Mouse (Mus musculus): ENCODE measurements around the gene Hibadh.
"Not testable (repeated sequence)": the region's sequence is repeated elsewhere in the genome, so short reads cannot be mapped to it uniquely, and the experiment has no call there.

Gene Hibadh

GRCm38 (mm10) chr6:52640224-52640712 is at the start of gene Hibadh:
TSS of gene Hibadh (minus strand) at chr6:52640389.
- DNase-seq (ENCODE audit: low spot score), result peak; percentile 98

DNA sequence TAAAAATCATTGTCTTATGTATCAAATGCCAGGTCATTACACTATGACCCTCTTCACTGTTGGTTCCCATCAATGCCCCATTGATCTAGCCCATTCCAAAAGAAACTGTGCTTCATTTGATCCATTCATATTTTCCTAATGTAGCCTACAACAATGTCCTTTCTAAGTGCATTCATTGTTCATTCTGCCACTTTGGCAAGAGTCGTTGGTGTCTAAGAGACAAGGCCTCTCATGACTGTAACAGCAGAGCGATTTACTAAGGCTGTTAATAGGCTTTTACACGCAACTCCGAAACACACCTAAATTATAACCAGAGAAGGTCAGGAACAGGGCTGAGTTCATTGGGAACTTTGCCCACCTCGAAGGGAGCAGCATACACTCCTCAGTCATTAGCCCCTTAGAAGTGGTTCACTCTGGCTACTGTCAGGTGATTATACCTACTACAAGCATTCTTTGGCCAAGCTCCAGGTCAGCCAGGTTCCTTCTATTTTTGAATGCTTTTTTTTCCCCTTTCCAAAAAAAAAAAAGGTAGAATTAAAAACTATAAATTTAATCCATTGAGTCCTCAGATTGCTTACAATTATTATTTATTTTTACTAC is 46.8 kb upstream of the Hibadh start:
- no peak for DNase-seq (ENCODE audit: low spot score)

GRCm38 (mm10) chr6:52682607-52683006 is 42.4 kb upstream of the Hibadh start:
- no peak for DNase-seq (ENCODE audit: low spot score)

- DNase-seq (ENCODE audit: low spot score), result no peak
Measured at GRCm38 (mm10) chr6:52681847-52682485, 41.8 kb upstream of the Hibadh start.

DNA sequence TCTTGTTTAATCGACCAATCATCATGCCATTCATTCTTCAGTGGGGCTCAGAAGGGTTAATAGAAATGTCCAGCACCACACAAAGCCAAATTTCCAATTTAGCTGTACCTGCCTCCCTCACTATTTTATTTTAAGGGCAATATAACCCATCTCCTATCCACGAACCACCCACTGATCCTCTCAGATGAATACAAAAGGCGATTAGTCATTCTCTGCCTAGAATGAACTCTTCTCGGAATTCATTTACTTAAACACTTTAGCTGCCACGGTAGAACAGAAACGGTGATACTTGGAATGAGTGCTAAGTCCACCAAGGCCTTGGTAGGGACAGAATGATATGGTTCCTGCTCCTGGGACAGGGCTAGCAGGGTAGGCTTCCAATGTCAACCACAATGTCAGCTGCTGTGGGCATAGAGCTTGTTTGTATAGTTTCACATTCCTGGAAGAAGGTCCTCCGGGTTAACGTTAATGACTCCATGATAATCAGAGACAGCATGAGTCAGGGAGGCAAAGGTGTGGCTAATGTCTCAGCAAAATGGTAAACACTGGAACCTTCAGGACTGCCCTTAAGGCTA is 40.4 kb upstream of the Hibadh start:
- DNase-seq (ENCODE audit: low spot score), result no peak

DNA sequence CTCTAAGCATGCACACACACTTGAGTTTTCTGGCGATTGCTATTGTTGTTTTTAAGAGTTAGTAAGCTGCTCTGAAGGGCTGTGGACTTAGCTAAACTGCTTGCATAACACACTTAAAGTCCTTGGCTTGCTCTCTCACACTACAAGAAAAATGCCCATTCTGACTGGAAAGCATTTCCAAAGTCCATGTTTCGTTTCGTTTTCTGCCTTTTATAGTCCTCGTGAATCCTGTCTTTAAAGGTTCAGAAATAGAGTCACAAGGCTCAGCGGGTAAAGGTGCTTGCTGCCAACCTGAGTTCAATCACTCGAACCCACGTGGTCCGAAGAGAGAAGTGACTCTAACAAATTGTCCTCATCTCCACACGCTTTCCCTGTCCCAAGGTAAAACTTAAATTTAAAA is 39.4 kb upstream of the Hibadh start:
- peak; percentile 54 for DNase-seq (ENCODE audit: low spot score)

DNA sequence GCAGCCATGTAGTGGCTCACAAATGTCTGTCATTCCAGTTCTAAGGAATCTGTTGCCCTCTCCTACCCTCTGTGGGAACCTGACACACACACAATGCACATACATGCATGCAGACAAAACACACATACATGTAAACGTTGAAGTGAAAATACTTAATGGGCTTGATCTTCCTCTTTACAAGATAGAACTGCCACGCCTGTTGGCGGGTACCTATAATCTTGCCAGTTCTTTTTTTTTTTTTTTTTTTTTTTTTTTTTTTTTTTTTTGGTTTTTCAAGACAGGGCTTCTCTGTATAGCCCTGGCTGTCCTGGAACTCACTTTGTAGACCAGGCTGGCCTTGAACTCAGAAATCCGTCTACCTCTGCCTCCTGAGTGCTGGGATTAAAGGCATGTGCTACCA is 37.3 kb upstream of the Hibadh start:
- DNase-seq (ENCODE audit: low spot score), result not testable (repeated sequence)

DNA sequence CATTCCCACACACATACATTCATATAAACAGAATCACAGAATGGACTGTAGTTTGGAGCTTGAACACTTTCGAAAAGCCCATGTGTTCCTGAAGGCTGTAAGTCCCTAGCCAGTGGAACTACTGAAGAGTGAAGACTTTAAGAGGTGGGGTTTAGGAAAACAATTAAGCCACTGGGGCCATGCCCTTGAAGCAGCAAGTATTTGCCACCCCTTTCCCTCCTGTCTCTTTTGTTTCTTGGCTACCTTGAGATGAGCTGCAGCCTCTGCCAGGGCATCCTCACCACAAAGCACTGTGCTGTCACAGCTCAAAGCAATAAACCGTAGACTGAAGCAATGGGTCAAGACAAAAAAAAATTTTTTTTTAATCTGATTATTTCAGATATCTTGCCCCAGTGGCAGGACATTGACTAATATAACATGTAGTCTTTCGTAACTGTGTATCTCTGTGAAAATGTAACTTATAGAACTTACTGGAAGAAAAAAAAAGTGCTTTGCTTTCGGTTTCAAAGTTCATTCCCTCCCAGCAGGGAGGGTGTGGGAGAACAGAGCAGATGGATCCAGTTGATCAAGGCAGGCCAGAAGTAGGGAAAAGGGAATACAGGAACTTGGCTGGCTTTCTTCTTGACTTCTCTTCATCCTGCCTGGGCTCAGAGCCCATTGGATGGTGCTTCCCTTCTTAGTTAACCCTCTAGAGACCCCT is 35.2 kb upstream of the Hibadh start:
- peak; percentile 22 for DNase-seq (ENCODE audit: low spot score)

GRCm38 (mm10) chr6:52674541-52674940 is 34.4 kb upstream of the Hibadh start:
- DNase-seq (ENCODE audit: low spot score), result no peak

GRCm38 (mm10) chr6:52673706-52674105 is 33.5 kb upstream of the Hibadh start:
- DNase-seq (ENCODE audit: low spot score), result no peak

DNA sequence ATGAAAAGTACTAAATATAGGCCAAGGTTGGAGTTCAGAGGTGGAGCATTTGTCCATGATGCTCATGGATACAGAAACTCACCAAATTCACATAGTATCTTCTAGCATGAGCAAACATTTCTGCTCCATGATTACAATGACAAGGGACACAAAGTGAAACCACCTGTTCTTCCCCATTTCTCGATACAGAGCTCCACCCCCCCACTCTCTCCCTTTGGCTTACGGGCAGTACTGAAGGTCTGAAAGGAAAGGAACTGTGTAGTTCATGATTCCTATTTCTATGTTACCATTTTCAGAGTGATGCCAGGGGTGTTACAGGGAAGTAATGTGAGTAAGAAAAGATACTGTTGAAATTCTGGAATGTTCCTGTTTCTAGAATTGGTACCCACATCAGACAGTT is 32.4 kb upstream of the Hibadh start:
- no peak for DNase-seq (ENCODE audit: low spot score)

GRCm38 (mm10) chr6:52671791-52672190 is 31.6 kb upstream of the Hibadh start:
- no peak for DNase-seq (ENCODE audit: low spot score)

- not testable (repeated sequence) for DNase-seq (ENCODE audit: low spot score)
Measured at GRCm38 (mm10) chr6:52669878-52670277, 29.7 kb upstream of the Hibadh start.

GRCm38 (mm10) chr6:52667641-52668040 is 27.5 kb upstream of the Hibadh start:
- DNase-seq (ENCODE audit: low spot score), result no peak

DNA sequence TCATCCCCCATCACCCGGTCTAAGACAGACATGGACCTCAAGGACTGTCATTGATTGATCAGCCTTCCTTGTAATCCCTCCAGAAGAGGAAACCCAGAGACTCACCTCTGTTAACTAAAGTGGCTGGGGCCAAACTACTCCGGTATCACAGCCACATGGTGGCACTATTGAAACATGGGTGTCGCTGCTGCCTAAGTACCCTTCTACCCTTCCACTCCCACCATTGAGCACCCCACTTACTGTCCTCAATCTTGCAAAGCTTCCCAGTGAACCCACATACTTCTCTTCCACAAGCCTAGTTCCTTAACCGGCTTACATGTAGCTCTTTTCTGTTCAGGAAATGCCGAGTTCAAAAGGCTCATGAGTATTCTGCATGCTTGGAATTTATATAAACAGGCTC is 22.8 kb upstream of the Hibadh start:
- peak; percentile 11 for DNase-seq (ENCODE audit: low spot score)

DNA sequence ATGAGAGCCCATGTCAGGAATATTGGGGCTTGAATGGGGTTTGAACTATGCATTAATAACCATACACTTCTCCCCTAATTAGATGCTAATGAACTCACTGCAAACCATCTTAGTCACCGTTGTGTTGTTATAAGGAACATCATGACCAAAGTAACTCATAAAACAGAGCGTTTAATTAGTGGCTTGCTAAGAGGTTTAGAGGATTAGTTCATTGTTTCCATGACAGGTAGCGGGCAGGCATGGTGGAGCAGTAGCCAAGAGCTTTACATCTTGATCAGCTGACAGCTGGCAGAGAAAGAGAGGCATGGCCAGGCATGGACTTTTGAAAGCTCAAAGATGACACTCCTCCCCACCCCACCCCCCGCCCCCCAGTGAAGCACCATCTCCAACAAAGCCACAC is 15.1 kb upstream of the Hibadh start:
- DNase-seq (ENCODE audit: low spot score), result no peak

DNA sequence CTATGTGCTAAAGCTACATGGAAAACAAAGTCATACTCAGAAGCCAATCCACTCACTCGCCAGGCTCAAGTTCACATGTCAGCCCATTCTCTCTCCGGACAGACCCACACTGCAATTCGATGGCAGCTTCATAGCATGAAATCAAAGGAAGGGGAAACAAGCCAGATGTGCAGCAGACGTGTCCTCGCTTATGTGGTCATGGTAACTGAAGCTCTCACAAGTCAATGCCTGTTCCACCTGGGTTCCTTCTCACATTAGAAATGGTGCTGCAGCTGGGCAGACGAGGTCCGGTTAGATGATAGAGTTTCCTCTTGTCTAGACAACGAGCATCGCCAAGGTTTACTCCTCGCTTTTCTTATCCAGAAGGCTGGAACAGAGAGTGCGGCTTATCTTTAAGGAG is 8.6 kb upstream of the Hibadh start:
- DNase-seq (ENCODE audit: low spot score), result no peak

GRCm38 (mm10) chr6:52648031-52648430 is 7.8 kb upstream of the Hibadh start:
- DNase-seq (ENCODE audit: low spot score), result no peak

GRCm38 (mm10) chr6:52645926-52646325 is 5.7 kb upstream of the Hibadh start:
- DNase-seq (ENCODE audit: low spot score), result no peak

GRCm38 (mm10) chr6:52642152-52642551 is 2.0 kb upstream of the Hibadh start:
- DNase-seq (ENCODE audit: low spot score), result no peak

DNA sequence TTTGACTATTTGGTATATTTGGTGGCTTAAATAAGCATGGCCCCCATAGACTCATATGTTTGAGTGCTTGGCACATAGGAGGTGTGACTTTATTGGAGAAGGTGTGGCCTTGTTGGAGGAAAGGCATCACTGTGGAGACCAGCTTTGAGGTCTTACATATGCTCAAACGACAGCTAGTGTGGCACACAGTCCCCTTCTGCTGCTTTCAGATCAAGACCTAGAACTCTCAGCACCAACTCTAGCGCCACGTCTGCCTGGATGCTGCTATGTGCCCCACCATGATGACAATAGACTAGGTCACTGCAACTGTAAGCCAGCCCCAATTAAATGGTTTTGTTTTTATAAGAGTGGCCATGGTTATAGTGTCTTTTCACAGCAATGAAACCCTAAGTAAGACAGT is 887 bp upstream of the Hibadh start:
- no peak for DNase-seq (ENCODE audit: low spot score)

- peak; percentile 10 for DNase-seq (ENCODE audit: low spot score)
Measured at GRCm38 (mm10) chr6:52639546-52640223, 504 bp downstream of the Hibadh start.
